Mouse (Mus musculus) left cerebral cortex, adult 8-10 months (tissue): Measurements from ENCODE around the gene Abtb2. TPM values are rescaled to one million over a fixed set of nuclear protein-coding genes. Genes with fewer than 3 reads are reported as not detected.
A peak's percentile ranks its signal among the peaks of the same experiment; 100 is the strongest.

Source experiments
- DNase-seq, 2 experiments: peaks; one replicate each; pipeline ENCODE4 v3.0.0; 2022; ENCODE audit warnings: low spot score in 2 of 2
- total RNA-seq, 4 experiments: library from RNA; stranded (reverse); gene quantifications; 2 replicates each; pipeline ENCODE4 v1.2.4; 2022

Abtb2 gene
- total RNA-seq, 4 experiments from 2014 or later, result 8.2 to 9.0 (median 8.7) TPM

DNA sequence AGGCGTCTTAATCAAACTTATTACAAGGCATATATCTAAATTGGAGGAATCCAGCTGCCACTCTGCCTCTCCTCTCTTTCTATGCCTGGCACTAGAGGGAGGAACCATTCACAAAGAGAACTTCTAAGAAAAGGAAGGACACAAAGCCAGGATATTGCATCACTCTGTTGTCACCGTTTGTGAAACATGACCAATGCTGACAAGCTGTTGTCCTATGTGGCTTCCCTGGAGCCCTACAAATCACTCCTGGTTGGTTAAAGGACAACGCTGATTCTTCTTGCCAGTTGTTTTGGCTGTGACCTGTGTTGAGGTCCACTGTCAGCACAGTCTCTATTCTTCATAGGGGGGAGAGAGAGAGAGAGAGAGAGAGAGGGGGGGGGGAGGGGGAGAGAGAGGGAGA lies 17.2 kb downstream of the Abtb2 start:
- DNase-seq, result no peak

DNA sequence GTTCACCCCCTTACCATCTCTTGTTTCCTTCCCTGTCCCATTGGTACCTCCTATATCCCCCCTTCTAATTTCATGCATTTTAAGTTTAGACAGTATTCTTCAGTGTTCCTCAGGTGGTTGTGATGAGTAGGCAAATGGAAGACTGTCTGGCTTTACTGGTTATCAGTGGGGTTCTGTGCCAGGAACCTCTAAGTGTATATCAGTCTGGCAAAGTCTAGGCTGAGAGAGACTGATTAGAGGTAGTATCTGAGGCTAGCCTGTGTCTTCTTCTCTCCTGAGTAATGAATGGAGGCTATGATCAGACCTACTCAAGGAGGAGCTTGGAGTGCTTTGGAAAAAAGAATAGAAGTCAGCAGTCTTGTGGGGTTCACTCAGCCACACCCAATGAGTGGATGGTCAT lies 18.0 kb downstream of the Abtb2 start:
- no peak for DNase-seq

DNA sequence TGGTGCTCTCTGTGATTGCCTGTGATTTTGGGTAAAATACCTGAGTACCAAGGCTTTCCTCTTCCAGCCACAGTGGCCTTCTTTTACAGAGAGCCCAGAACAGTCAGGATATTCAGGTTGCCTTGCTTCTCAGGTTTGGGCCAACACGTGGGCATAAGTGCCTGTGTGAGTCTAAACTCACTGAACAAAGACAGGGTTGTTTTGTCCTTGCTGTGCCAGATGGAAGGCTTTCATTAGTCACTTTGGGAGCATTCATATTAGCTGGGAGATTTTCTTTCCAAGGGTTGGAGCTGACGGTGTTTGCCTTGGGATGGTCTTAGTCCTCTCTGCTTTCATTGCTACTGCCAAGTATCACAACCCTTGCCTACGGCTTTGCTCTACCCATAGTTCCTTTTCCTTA lies 20.3 kb downstream of the Abtb2 start:
- no peak for DNase-seq

DNA sequence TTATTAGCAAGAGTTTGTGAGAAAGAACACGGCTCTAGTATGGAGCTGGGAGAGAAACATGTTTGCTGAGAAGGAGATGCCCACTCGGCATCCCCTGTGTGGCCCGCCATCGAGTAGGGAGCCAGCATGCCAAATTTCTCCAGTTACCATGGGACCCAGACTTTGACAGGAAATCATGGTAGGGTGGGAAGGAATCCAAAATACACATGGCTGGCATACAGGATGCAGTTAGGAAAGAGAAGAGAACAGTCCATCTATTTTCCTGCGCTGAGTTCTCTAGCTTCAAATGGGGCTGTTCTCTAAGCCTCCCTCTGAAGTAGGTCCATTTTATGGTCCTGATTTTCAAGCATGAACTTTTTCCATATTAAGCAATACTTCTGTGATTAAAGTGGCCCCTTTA lies 22.7 kb downstream of the Abtb2 start:
- no peak for DNase-seq

DNA sequence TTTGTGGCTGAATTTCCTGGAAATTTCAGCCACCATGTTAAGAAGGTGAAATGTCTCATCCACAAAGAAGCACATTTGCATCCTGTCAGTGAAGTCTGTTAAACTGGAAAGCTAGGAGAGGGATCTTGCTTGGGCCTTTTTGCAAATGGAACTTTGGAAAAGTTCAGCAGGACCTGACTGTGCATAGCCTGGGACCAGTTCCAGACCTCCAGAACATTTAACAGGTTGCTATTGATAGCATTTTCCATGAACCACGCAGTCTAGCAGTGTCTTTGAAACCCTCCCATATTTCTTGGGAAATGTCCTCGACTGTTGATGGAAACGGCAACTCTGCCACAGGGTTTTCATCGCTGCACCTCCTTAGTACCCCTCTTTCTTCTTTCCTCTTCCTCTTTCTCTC lies 23.3 kb downstream of the Abtb2 start:
- DNase-seq, result no peak

DNA sequence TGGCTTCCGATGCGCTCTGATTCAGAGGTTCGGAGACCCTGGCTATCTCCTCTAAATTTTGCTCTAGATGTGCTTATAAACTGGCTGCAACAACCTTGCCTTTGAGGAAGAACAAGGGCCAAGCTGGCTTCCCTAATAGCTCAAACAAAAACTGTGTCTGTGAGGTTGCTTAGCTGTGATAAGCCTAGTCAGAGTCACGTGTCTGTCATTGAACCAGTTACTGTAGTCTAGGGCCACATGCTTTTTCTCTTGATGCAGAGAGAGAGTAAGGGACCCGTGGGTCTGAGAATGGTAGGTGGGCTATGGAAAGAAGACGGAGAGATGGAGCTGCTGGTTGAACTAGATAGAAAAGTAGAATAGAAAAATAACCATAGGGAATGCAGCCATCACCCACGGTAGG lies 24.5 kb downstream of the Abtb2 start:
- no peak for DNase-seq

DNA sequence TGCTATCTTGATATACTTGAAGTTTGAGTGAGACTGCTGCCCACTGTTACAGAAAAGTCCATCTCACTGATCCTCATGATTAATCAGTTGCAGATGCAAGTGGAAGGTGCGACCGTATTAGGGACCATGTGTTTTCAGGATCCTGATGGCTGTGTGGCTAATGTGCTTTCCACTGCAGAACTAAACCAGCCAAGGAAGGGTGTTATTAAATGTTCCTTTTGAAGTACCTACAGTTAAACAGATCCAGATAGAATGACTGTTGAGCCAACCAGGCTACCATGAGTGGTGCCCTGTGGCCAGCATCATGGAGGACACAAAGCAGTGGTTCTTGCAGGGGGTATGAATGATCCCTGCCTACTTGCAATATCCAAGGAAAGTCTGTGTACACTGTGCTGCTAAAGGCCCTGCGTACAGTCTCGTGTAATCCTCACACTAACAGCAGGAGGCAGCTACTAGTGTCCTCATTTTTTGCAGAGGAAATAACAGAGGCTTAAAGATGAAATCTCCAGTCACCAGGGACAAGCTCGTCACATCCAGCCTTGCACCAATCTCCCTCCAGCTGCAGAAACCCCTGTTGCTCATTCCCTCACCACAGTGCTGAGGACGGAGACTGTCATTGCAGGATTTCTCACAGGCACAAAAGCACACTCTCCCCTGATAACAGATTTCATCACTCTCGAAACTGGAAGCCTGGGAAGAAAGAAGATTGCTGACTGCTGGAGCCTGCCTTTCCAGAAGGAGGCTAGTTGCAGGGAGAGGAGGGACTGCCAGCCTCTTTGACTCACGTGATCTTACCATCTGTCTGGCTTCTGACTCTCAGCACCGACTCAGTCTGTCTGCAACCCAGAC lies 25.9 kb downstream of the Abtb2 start:
- peak in 1 of 2 experiments; percentile 22 for DNase-seq

DNA sequence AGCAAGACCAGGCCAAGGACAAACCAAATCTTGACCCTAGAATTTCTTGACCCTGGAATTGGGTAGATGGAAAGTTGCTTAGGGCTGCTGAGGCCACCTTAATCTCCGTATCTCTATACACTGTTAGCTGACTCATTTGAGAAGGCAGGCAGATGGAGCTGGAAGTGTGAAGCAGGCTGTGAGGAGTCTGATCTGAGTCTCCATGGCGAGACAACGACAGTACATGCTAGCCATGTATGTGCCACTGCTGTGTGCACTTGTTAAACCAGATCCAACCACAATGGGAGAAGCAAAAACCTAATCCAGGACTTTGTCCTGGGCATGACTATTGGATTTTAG lies 26.4 kb downstream of the Abtb2 start:
- peak in 1 of 2 experiments; percentile 8 for DNase-seq

DNA sequence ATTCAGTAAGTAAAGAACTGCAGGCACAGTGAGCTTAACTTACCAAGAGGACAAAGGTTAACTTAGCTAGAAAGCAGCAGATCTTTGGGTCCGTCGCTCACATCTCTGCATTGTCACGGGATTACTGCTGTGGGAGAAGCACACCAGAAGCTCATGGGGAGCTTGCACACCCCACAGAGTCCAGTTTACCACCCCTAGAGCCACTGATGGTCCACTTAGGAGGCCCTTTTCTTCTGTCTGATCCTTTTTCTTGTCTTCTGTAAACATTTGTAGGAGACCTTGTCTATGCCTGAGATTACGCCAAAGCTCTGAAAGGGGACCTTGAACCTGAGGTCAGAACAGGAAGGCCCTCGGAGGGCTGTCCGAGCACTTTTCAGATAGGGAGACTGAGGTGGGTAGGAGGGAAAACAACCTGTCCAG lies 28.5 kb downstream of the Abtb2 start:
- no peak for DNase-seq

DNA sequence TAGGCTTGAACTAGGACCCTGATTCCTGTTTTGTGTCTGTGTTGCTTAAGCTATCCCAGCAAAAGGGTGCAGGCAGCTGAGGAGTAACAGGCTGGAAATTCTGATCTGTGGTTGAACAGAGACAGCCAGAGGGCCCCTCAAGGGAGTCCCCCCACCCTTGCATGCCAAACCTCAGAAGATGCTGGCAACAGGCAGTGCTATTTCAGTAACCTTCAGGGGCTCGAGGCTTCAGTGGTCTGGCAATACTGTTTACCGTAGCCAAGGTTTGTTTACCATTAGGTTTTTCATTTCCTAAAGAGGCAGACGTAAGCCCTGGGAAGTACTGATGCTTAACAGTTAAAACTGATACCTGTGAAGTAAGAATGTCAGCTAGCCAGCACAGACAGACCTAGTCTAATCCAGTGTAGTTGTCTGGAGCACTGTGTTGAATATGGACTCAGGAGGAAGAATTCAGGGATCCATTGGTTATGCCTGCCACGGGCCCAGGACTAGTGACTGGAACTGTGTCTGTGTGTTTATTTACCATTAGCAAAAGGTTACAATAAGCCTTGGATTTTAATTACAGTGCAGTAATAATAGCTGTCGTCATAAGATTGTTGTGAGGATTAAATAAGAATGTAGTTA lies 29.0 kb downstream of the Abtb2 start:
- DNase-seq, result no peak

DNA sequence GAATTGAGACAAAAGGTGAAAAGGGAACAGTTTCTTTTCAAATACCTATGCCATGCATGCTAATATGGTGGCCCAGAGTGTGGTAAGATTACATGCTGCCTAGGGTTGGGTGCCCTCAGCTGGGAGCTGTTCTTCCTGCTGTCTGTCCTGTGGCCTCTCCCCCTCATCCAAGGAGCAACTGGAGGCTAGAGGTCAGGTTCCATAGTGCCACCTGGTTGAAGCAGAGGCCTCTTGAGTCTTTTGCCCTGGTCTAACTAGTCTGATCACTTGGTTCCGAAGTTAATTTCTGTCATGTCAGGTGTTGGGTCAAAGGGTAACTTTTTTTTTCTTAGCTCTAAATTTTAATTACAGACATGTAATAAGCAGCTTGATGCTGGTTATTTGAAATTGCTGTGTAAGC lies 33.2 kb downstream of the Abtb2 start:
- no peak for DNase-seq

DNA sequence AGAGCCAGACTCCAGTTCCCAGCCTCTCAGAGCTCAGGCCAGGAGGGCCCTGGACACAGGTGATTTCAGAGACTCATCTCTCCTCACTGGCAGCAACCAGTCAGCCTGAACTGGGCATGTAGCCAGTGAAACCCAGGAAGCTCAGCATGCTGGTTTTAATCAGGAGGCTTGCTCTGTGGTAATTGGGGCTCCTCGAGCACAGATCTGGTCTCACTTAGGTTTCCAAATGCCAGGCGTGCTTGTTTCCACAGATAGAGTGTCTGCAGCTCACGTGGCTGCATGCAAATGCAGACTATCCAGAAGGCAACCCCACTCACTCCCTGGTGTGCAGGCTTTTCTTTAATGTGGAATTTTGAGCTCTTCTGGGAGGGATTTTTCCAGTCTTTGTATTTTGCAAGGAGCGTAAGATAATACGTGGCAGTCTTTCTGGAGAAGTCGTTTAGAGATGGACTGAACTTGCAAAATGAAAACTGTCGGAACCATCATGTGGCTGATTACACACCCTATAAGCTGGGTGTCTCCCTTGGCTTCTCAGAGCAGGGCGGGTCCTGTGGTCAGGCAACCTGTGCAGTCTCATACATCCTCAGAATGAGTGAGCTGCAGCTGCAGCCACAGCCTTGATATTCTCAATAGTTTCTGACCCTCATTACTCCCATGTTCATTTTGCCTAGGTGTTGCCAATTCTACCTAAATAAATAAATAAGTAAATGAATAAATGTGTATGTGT lies 34.2 kb downstream of the Abtb2 start:
- DNase-seq, result peak; percentile 20 to 61

DNA sequence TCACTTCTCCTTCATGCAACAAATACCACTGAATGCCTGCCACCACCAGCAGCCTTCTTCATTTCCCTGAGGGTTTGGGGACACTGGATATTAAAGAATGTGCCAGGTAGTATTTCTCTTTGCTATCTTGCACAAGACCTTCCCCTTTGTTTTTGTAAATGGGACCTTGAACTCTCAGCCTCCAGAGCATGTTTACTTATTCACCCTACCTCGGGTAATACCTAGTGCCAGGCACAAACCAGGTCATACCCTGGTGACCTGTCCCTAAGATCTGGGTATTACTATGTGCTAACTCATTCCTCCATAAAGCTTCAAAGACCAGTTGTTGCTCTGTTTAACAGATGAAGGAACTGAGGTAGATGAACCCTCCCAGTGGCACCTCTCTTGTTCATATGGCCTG lies 35.0 kb downstream of the Abtb2 start:
- DNase-seq, result no peak

DNA sequence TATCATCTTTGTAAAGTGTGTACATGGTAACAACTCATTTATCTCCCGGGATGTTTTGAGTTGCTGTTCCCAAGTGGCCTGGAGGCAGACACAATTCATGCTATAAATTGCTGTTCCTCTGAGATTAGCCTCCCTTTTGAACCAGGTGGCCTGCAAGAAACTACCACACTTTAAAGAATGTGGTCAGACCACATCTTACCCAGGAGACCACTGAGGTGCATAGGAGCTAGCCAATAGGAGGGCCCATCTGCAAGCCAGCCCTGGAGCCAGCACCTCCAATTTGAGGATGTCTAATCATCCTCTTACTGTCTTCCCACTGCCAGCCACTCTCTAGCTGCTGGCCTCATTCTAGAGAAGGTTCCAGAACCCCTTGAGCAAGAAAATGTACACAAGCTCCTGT lies 35.4 kb downstream of the Abtb2 start:
- no peak for DNase-seq

DNA sequence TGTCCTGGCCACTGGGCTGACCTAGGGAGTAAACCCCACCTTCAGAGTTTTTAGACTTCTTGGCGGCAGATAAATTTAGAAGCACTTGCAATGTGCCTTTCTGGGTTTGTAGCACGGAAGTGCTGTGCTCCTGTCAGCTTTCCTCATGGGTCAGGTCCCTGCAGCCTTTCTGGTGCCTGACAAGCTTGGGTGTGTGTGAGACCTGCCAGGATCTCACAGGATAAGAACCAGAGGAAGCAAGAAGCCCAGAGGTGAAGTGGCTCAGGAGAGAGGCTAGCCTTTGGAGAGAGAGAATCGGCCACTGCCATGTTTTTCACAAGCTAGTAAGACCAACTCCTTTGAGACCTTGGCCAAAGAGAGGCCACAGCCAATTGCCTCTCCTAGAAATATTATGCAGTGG lies 37.1 kb downstream of the Abtb2 start:
- no peak for DNase-seq

DNA sequence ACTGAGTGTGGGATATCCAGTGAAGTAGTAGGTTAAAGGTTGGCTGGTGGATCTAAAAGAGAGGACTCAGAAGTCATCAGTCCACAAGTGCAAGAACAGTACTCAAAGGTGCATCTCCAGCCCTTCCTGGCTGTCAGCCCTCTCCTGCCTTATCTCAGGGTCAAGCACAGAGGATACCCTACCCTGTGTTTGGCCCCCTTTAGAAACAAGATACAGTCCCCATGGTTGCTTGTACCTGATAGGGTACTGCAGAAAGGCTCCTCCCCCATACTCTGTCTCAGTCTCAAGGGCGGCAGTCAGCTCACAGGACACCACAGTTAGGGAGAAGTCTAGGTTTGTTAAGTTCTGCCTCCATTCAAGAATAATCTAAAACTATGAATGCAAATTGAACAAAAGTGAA lies 37.8 kb downstream of the Abtb2 start:
- DNase-seq, result no peak

DNA sequence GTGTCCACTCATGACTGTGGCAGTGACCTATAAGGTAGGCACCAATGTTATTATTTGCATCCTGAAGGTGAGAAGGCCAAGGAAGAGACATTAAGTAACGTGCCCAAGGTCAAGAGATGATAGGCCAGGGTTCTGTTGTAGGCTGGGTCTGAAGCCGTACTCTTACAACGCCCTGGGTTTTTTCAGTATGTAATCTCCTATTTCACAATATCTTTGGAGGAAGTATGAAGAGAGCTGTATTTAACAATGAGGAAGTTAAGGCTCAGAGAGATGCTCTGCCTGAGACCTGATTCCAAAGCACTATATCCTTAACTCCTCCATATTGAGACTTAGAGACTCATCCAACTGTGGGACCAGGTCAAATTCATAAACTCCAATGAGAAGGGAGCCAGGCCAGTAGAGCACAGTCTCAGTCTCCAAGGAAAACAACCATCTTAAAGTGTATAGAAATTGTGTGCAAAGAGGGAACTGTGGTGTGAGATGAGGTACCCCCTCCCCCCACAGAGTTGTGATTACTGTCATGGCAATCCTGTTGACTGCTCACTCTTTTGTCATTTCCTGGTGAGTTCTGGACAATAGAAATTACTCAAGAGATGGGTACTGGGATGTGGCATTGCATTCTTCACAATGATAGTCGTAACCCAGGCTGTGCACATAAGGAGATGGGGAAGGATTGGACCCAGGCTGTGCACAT lies 39.8 kb downstream of the Abtb2 start:
- no peak for DNase-seq

DNA sequence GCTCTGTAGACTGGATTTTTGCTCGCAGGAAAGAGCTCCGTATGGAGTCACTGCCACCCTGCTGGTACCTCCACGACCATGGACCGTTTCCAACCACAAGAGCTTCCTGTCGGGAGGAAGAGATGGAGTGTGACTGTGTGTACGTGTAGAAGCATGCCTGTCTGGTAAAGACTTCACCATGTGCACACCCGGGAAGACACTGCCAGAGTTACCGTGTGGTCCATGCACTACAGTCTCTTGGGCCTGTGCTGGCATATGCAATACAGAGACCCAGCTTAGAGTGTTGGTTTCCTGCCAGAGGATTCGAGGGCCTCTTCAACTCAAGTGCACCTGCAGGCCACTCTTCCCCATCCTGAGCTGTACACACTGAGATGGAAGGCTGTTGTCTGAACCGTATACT lies 41.8 kb downstream of the Abtb2 start:
- DNase-seq, result no peak

DNA sequence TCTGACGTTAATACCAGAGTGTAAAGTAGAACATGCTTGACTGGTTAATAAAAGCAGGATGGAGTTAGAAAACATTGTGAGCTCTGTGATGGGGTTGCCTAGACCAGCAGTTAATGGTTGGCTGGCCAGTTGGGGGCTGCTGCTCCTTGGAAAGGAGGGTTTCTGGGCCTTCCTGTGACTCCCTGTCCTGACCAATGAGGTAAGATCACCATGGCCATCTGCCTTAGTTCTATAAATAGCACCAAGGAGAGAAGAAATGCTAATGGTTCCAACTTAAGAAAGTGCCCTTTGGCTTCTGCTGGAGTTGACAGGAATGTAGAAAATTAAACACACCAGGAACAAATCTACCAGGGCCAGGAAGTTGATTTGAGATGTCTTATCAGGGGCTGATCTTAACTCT lies 42.8 kb downstream of the Abtb2 start:
- no peak for DNase-seq

DNA sequence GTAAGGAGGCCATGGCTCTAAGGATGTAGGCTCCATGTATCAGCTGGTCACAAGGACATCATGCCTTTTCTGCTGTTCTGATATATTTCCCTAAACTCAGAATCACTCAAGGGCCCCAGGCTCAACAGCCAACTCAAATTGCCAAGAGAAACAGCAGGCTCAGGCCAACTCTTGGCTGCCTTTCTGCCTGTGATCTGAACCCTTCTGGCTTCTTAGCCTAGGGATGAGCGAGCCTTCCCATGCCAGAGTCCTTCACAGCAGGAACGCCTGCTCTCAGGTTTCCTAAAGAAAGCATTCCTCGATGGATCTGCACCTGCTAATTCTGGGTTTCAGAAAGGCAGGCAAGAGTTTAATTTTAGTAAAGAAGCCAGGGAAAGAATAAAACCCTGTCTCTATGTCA lies 43.4 kb downstream of the Abtb2 start:
- DNase-seq, result no peak

DNA sequence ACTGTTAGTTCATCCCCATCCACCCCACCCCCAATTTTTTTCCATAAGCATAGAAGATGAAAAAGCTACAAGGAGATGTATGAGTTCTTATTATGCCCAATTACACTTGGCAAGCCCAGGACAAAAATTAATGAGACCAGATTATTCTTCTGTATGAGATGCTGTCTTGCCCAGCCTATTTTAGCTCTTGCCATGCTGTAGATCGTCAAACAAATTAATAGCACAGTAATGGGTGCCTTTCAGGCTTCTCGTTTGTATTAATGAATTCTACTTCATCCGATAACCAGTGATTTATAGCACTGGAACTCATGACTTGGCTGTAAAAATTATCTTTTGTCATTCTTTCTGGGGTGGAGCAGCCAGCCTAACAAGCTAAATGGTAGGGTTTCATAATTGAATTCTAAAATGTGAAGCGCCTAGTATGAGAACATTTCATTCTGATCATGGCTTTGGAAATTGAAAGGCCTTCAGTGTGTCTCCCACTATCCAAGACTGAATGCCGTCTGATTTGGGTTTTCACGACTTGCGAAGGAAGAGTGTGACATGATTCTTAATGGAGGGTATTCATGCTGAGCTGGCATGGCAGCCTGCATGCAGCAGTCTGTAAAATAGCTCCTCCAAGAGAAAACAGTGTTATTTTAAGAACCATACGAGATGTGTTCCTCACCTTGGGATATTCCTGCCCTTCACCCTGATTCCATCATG lies 44.9 kb downstream of the Abtb2 start:
- no peak for DNase-seq
